Mouse (Mus musculus) MEL (cell line): ENCODE results near the gene Tcf25. TPM values are rescaled to one million over a fixed set of nuclear protein-coding genes. Genes with fewer than 3 reads are reported as not detected.

ENCODE experiments used
- DNase-seq: peaks from one replicate; pipeline ENCODE4 v3.0.0; 2011; ENCODE audit warnings: low read depth, low spot score
- H3K27ac ChIP-seq: 2 replicates; pipeline ENCODE4 v1.5.1; 2012; ENCODE audit warnings: low read depth, mild to moderate bottlenecking, control low read depth, low read length, moderate library complexity; ENCODE audit not compliant: control insufficient read depth
- H3K27me3 ChIP-seq, 2 experiments: fragments of 150-350 bp in 1 of 2; sonication (generic) in 1 of 2; 2 replicates each; pipeline ENCODE4 v1.6.1; 2012; ENCODE audit warnings: low read length in 2 of 2, mild to moderate bottlenecking in 2 of 2, improper control_type of control experiment in 1 of 2, moderate library complexity in 1 of 2; ENCODE audit not compliant: insufficient read depth in 2 of 2, control insufficient read depth in 1 of 2
- H3K36me3 ChIP-seq, 2 experiments: 2 replicates each; pipeline ENCODE4 v1.6.1; 2012 to 2014; ENCODE audit warnings: low read length in 2 of 2, improper control_type of control experiment in 1 of 2, inconsistent platforms in 1 of 2, mild to moderate bottlenecking in 1 of 2; ENCODE audit not compliant: insufficient read depth in 2 of 2, control insufficient read depth in 1 of 2
- H3K4me1 ChIP-seq, 2 experiments: fragments of 150-350 bp in 1 of 2; sonication (generic) in 1 of 2; 2 replicates each; pipeline ENCODE4 v1.6.1; 2012; ENCODE audit warnings: low read length in 2 of 2, improper control_type of control experiment in 1 of 2, mild to moderate bottlenecking in 1 of 2; ENCODE audit not compliant: insufficient read depth in 2 of 2, control insufficient read depth in 1 of 2
- H3K4me3 ChIP-seq, 2 experiments: fragments of 150-350 bp in 1 of 2; sonication (generic) in 1 of 2; 2 replicates each; pipeline ENCODE4 v1.5.1; 2012; ENCODE audit warnings: low read depth in 2 of 2, low read length in 2 of 2, mild to moderate bottlenecking in 2 of 2, moderate library complexity in 2 of 2, control low read depth in 1 of 2, improper control_type of control experiment in 1 of 2; ENCODE audit not compliant: control insufficient read depth in 1 of 2, insufficient read depth in 1 of 2
- H3K79me2 ChIP-seq: 2 replicates; pipeline ENCODE4 v1.6.1; 2012; ENCODE audit warnings: mild to moderate bottlenecking, low read length, moderate library complexity; ENCODE audit not compliant: control insufficient read depth, poor library complexity, insufficient read depth
- H3K9ac ChIP-seq: 2 replicates; pipeline ENCODE4 v1.6.1; 2012; ENCODE audit warnings: low read depth, mild to moderate bottlenecking, control low read depth, low read length, moderate library complexity; ENCODE audit not compliant: control insufficient read depth, poor library complexity, severe bottlenecking
- H3K9me3 ChIP-seq: fragments of 150-350 bp; sonication (generic); replicated peaks from 2 replicates; pipeline ENCODE4 v1.6.1; 2012; ENCODE audit warnings: mild to moderate bottlenecking, low read length, improper control_type of control experiment, moderate library complexity; ENCODE audit not compliant: insufficient read depth
- CHD2 ChIP-seq: IDR thresholded peaks from 2 replicates; pipeline ENCODE4 v1.6.1; 2011; ENCODE audit warnings: low read length, improper control_type of control experiment
- CTCF ChIP-seq, 3 experiments: IDR thresholded peaks in 2 of 3; conservative IDR thresholded peaks in 1 of 3; 2 replicates each; pipeline ENCODE4 v1.5.1; 2011 to 2012; ENCODE audit warnings: low read length in 3 of 3, low read depth in 2 of 3, mild to moderate bottlenecking in 2 of 3, improper control_type of control experiment in 1 of 3, inconsistent platforms in 1 of 3, mixed read lengths in 1 of 3, moderate library complexity in 1 of 3; ENCODE audit not compliant: control insufficient read depth in 1 of 3, insufficient read depth in 1 of 3, poor library complexity in 1 of 3, severe bottlenecking in 1 of 3
- E2F4 ChIP-seq: IDR thresholded peaks from 2 replicates; pipeline ENCODE4 v1.6.1; 2011; ENCODE audit warnings: low read depth, low read length, improper control_type of control experiment, borderline replicate concordance
- ELF1 ChIP-seq: IDR thresholded peaks from 2 replicates; pipeline ENCODE4 v1.6.1; 2014; ENCODE audit warnings: low read depth, mild to moderate bottlenecking, inconsistent platforms, low read length, improper control_type of control experiment, moderate library complexity
- EP300 ChIP-seq, 2 experiments: IDR thresholded peaks; 2 replicates each; pipeline ENCODE4 v1.6.1; 2011; ENCODE audit warnings: improper control_type of control experiment in 2 of 2, low read length in 2 of 2, low read depth in 1 of 2, mild to moderate bottlenecking in 1 of 2
- ETS1 ChIP-seq: IDR thresholded peaks from 2 replicates; pipeline ENCODE4 v1.6.1; 2012; ENCODE audit warnings: low read depth, mild to moderate bottlenecking, inconsistent platforms, low read length, improper control_type of control experiment, moderate library complexity
- GABPA ChIP-seq: IDR thresholded peaks from 2 replicates; pipeline ENCODE4 v1.6.1; 2012; ENCODE audit warnings: low read depth, mild to moderate bottlenecking, inconsistent platforms, low read length, improper control_type of control experiment, moderate library complexity
- GATA1 ChIP-seq: IDR thresholded peaks from 2 replicates; pipeline ENCODE4 v1.6.1; 2011; ENCODE audit warnings: low read depth, low read length, improper control_type of control experiment
- HCFC1 ChIP-seq: IDR thresholded peaks from 2 replicates; pipeline ENCODE4 v1.6.1; 2012; ENCODE audit warnings: low read depth, mild to moderate bottlenecking, inconsistent platforms, low read length, improper control_type of control experiment, moderate library complexity
- KAT2A ChIP-seq: conservative IDR thresholded peaks from 2 replicates; pipeline ENCODE4 v1.6.1; 2012; ENCODE audit warnings: low read depth, low read length, improper control_type of control experiment, inconsistent platforms
- MAX ChIP-seq: IDR thresholded peaks from 2 replicates; pipeline ENCODE4 v1.6.1; 2011; ENCODE audit warnings: low read length, improper control_type of control experiment
- MAZ ChIP-seq: IDR thresholded peaks from 2 replicates; pipeline ENCODE4 v1.6.1; 2012; ENCODE audit warnings: low read depth, mild to moderate bottlenecking, inconsistent platforms, low read length, improper control_type of control experiment
- MXI1 ChIP-seq: IDR thresholded peaks from 2 replicates; pipeline ENCODE4 v1.6.1; 2011; ENCODE audit warnings: mild to moderate bottlenecking, low read depth, low read length, improper control_type of control experiment
- MYB ChIP-seq: IDR thresholded peaks from 2 replicates; pipeline ENCODE4 v1.6.1; 2011; ENCODE audit warnings: mild to moderate bottlenecking, low read depth, low read length, improper control_type of control experiment
- MYC ChIP-seq: IDR thresholded peaks from 2 replicates; pipeline ENCODE4 v1.6.1; 2011; ENCODE audit warnings: low read depth, mild to moderate bottlenecking, low read length, improper control_type of control experiment, moderate library complexity
- NELFE ChIP-seq: IDR thresholded peaks from 2 replicates; pipeline ENCODE4 v1.6.1; 2011; ENCODE audit warnings: low read depth, low read length, improper control_type of control experiment
- NRF1 ChIP-seq: IDR thresholded peaks from 2 replicates; pipeline ENCODE4 v1.6.1; 2014; ENCODE audit warnings: low read depth, mild to moderate bottlenecking, inconsistent platforms, low read length, improper control_type of control experiment, moderate library complexity; ENCODE audit not compliant: poor library complexity, insufficient read depth, severe bottlenecking
- POLR2A ChIP-seq, 2 experiments: IDR thresholded peaks; 2 replicates each; pipeline ENCODE4 v1.6.1; 2011 to 2012; ENCODE audit warnings: low read length in 2 of 2, mild to moderate bottlenecking in 2 of 2, control low read depth in 1 of 2, improper control_type of control experiment in 1 of 2, low read depth in 1 of 2, moderate library complexity in 1 of 2; ENCODE audit not compliant: control insufficient read depth in 1 of 2, insufficient read depth in 1 of 2, poor library complexity in 1 of 2
- POLR2AphosphoS2 ChIP-seq: IDR thresholded peaks from 2 replicates; pipeline ENCODE4 v1.6.1; 2011; ENCODE audit warnings: low read length, improper control_type of control experiment
- POLR2AphosphoS5 ChIP-seq: IDR thresholded peaks from 2 replicates; pipeline ENCODE4 v1.6.1; 2012; ENCODE audit warnings: low read depth, borderline replicate concordance, mild to moderate bottlenecking, inconsistent platforms, low read length, moderate library complexity, mixed read lengths
- RCOR1 ChIP-seq: IDR thresholded peaks from 2 replicates; pipeline ENCODE4 v1.6.1; 2012; ENCODE audit warnings: low read depth, mild to moderate bottlenecking, inconsistent platforms, low read length, improper control_type of control experiment
- SIN3A ChIP-seq: IDR thresholded peaks from 2 replicates; pipeline ENCODE4 v1.6.1; 2012; ENCODE audit warnings: low read length, improper control_type of control experiment, inconsistent platforms
- SMC3 ChIP-seq: IDR thresholded peaks from 2 replicates; pipeline ENCODE4 v1.6.1; 2011; ENCODE audit warnings: low read depth, low read length, improper control_type of control experiment
- TAL1 ChIP-seq: IDR thresholded peaks from 2 replicates; pipeline ENCODE4 v1.6.1; 2012; ENCODE audit warnings: mild to moderate bottlenecking, inconsistent platforms, low read length, moderate library complexity, mixed read lengths
- TCF12 ChIP-seq: IDR thresholded peaks from 2 replicates; pipeline ENCODE4 v1.6.1; 2014; ENCODE audit warnings: low read depth, mild to moderate bottlenecking, inconsistent platforms, low read length, improper control_type of control experiment, moderate library complexity
- UBTF ChIP-seq: IDR thresholded peaks from 2 replicates; pipeline ENCODE4 v1.6.1; 2012; ENCODE audit warnings: low read depth, mild to moderate bottlenecking, inconsistent platforms, low read length, improper control_type of control experiment, moderate library complexity, borderline replicate concordance; ENCODE audit not compliant: insufficient read depth
- USF1 ChIP-seq: IDR thresholded peaks from 2 replicates; pipeline ENCODE4 v1.6.1; 2014; ENCODE audit warnings: low read depth, mild to moderate bottlenecking, inconsistent platforms, low read length, improper control_type of control experiment, moderate library complexity
- USF2 ChIP-seq, 2 experiments: IDR thresholded peaks; 2 replicates each; pipeline ENCODE4 v1.6.1; 2011 to 2012; ENCODE audit warnings: improper control_type of control experiment in 2 of 2, low read length in 2 of 2, borderline replicate concordance in 1 of 2, inconsistent platforms in 1 of 2, low read depth in 1 of 2, mild to moderate bottlenecking in 1 of 2; ENCODE audit not compliant: insufficient read depth in 1 of 2
- ZKSCAN1 ChIP-seq: IDR thresholded peaks from 2 replicates; pipeline ENCODE4 v1.6.1; 2012; ENCODE audit warnings: low read depth, mild to moderate bottlenecking, inconsistent platforms, low read length, improper control_type of control experiment, moderate library complexity
- ZMIZ1 ChIP-seq: IDR thresholded peaks from 2 replicates; pipeline ENCODE4 v1.6.1; 2012; ENCODE audit warnings: low read depth, mild to moderate bottlenecking, inconsistent platforms, low read length, improper control_type of control experiment, moderate library complexity
- polyA plus RNA-seq, 2 experiments: library from polyadenylated mRNA; stranded (reverse) in 1 of 2; unstranded in 1 of 2; fragments of >175 nt in 1 of 2; fragments of >200 nt in 1 of 2; gene quantifications; 2 replicates each; pipeline versions ENCODE4 v1.2.1 to v1.2.4; 2012; ENCODE audit warnings: low replicate concordance in 2 of 2, low read depth in 1 of 2; ENCODE audit not compliant: insufficient read length in 2 of 2, insufficient read depth in 1 of 2, missing spikeins in 1 of 2
- total RNA-seq: library from RNA; depleted of rRNA; stranded (reverse); fragments of 300-350 nt; gene quantifications from 2 replicates; pipeline ENCODE4 v1.2.3, GENCODE M21; 2012

Gene Tcf25
- total and polyA plus RNA-seq, 3 experiments, result 107 to 327 TPM; not detected in 1

DNA sequence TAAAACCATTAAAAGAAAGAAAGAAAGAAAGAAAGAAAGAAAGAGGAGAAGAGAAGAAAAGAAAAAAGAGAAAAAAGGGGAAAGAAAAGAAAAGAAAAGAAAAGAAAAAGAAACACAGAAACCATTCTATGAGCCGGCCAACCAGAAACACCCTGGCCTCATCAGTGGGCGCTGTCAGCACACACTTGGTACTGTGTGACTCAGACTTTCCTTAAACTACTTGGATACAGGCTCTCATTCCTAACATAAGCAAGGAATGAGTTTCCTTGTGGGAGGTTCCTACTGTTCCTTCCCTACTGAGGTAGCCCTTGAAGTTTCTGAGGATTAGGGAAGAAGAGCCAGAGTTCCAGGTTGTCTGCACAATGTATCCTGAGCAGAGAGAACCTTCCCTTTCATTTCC, 42.3 kb upstream of the Tcf25 start:
- Histone ChIP-seq H3K9me3 (no peaks in the 10 kb centered on the region), H3K27me3 (no peaks in the 10 kb centered on the region), H3K4me3 (peak overlapping the region; percentile 61 to 74), H3K4me1 (peaks cover 0 to 27% of the 10 kb centered on the region in 2 experiments; a peak in 3 of 4 replicates), H3K36me3 (peaks cover 0 to 14% of the 10 kb centered on the region in 2 experiments; a peak in 2 of 4 replicates), H3K9ac (peak overlapping the region; percentile 32)
- no peak for DNase-seq
- no peak for TF ChIP-seq NRF1
- TF ChIP-seq, all 39 proteins: peak for 0
- no peaks in the 10 kb centered on the region for H3K79me2 ChIP-seq
- peak overlapping the region; percentile 71 for H3K27ac ChIP-seq

DNA sequence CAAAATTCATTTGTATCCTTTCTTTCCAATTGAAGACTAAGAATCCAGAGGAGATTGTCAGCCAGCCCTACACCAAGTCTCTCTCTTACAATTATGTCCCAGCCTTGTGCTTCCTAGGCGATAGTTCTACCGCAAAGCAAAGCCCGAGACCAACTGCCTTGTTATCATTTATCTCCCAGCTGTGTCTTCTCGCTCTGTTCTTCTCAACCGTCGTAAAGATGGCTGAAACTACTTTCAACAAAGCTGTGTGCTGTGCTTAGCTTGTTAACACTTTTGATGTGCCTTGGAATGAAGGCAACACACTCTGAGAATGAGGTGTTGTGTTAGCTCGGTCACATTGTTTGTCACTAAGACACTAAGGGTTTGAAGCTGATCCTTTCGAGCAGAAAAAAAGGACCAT, 41.7 kb upstream of the Tcf25 start:
- H3K27ac ChIP-seq, result peak overlapping the region; percentile 71
- no peaks in the 10 kb centered on the region for H3K27me3 ChIP-seq
- H3K9ac ChIP-seq, result peak overlapping the region; percentile 47
- DNase-seq, result peak; percentile 85
- no peak for TF ChIP-seq POLR2AphosphoS5
- TF ChIP-seq NELFE, result no peak; the same call in 1 of the 2 replicates
- TF ChIP-seq UBTF, result no peak
- TF ChIP-seq MAZ, result no peak
- peak; percentile 83 for TF ChIP-seq GATA1
- no peak for TF ChIP-seq KAT2A
- TF ChIP-seq CTCF (IDR thresholded peaks at IDR 0.05 in 2 of 3, conservative IDR thresholded peaks at IDR 0.05 in 1 of 3; ENCODE audit: control insufficient read depth in 1 of 3, insufficient read depth in 1 of 3, low read depth in 2 of 3, low read length in 3 of 3, poor library complexity in 1 of 3, severe bottlenecking in 1 of 3), result no peak
- TF ChIP-seq POLR2A (IDR thresholded peaks at IDR 0.05; ENCODE audit: control insufficient read depth in 1 of 2, insufficient read depth in 1 of 2, low read depth in 1 of 2, low read length in 2 of 2, poor library complexity in 1 of 2), result no peak
- no peak for TF ChIP-seq SMC3
- no peak for TF ChIP-seq GABPA
- TF ChIP-seq ZMIZ1, result peak; percentile 57
- no peak for TF ChIP-seq USF1
- TF ChIP-seq TAL1, result peak; percentile 69
- TF ChIP-seq ELF1, result 0 out of 2 replicates have a peak, but pooled peaks have one; percentile 16
- peak; percentile 79 for TF ChIP-seq TCF12
- TF ChIP-seq HCFC1, result peak; percentile 56; the same call in 1 of the 2 replicates
- TF ChIP-seq RCOR1, result peak; percentile 86
- no peak for TF ChIP-seq NRF1
- peak; percentile 62; the same call in 1 of the 2 replicates for TF ChIP-seq MYC
- peak; percentile 89 for TF ChIP-seq ETS1
- peak; percentile 86 for TF ChIP-seq MYB
- TF ChIP-seq EP300 (IDR thresholded peaks at IDR 0.05; ENCODE audit: low read depth in 1 of 2, low read length in 2 of 2), result peak; percentile 79 to 86
- TF ChIP-seq POLR2AphosphoS2, result no peak
- TF ChIP-seq MAX, result peak; percentile 34
- TF ChIP-seq ZKSCAN1, result no peak
- TF ChIP-seq CHD2, result no peak; the same call in 1 of the 2 replicates
- no peak for TF ChIP-seq MXI1
- no peak for TF ChIP-seq USF2 (IDR thresholded peaks at IDR 0.05; ENCODE audit: borderline replicate concordance in 1 of 2, insufficient read depth in 1 of 2, low read depth in 1 of 2, low read length in 2 of 2)
- no peak for TF ChIP-seq E2F4
- TF ChIP-seq SIN3A, result peak; percentile 79
- H3K4me3 ChIP-seq, result peak overlapping the region; percentile 61 to 74
- no peaks in the 10 kb centered on the region for H3K79me2 ChIP-seq
- no peaks in the 10 kb centered on the region for H3K9me3 ChIP-seq
- H3K4me1 ChIP-seq, result peaks cover 0 to 27% of the 10 kb centered on the region in 2 experiments; a peak in 3 of 4 replicates
- peaks cover 0 to 14% of the 10 kb centered on the region in 2 experiments; a peak in 2 of 4 replicates for H3K36me3 ChIP-seq
